Mouse (Mus musculus): ENCODE data around the gene Zfp663. TPM values are rescaled to one million over a fixed set of nuclear protein-coding genes. Genes with fewer than 3 reads are reported as not detected.

The Zfp663 gene
- polyA plus RNA-seq (2014; fragmentation: Nextera tagmentation; extraction: Ambion mirVana) = 6.2 and 6.3 TPM in 2 replicates

DNA sequence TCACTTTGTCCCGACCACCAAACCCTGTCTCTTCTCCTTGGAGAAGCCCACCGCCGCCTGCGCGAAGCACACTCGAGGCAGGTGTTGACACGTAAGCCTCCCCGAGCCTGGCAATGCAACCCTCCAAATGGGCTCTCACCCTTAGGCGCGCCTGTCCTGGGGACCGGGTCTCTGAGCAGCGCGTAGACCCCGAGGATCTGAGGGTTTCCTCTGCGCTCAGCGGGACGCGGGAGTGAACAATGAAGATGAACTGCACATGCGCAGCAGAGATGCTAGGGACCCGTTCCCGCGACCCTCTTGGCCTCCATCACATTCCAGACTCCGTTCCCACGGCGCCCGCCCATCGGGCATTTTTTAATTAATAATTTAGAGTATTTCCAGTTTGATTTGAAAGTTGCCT, at the start of gene Zfp663:
Gene Zfp663 (minus strand): TSS at position 234 of the 400 bp plus-strand sequence.
- peak within 1 kb of the TSS; percentile 57 for H3K4me3 ChIP-seq (replicated peaks; ENCODE audit: low read length)
- H3K9me3 ChIP-seq (ENCODE audit: control insufficient read depth, low read length) = no peaks in the 10 kb centered on the region
- peak within 1 kb of the TSS; percentile 68 for H3K4me2 ChIP-seq (replicated peaks)
- peak within 1 kb of the TSS; percentile 84 for H3K27ac ChIP-seq
- peaks cover 17% of the 10 kb centered on the region for H3K4me1 ChIP-seq (replicated peaks; ENCODE audit: control insufficient read depth, insufficient read depth, low read length)
- H3K36me3 ChIP-seq (replicated peaks; ENCODE audit: control insufficient read depth, insufficient read depth) = no peaks in the 10 kb centered on the region
- DNase-seq (ENCODE audit: low spot score) (peak; percentile 75), ATAC-seq (ENCODE audit: low FRiP score) (peak; percentile 56; the same call in 1 of the 2 replicates)
- peak within 1 kb of the TSS; percentile 83 for H3K9ac ChIP-seq
- no peaks in the 10 kb centered on the region for H3K27me3 ChIP-seq (ENCODE audit: control insufficient read depth, insufficient read depth, low read length)
- WGBS = under 1% methylated on average over 27 of the region's 27 CpGs

- no peaks in the 10 kb centered on the region for H3K36me3 ChIP-seq (replicated peaks; ENCODE audit: control insufficient read depth, insufficient read depth)
- WGBS = 33% methylated on average over 7 of the region's 7 CpGs
- peaks cover 25% of the 10 kb centered on the region; the same call in 1 of the 2 replicates for H3K4me1 ChIP-seq (replicated peaks; ENCODE audit: control insufficient read depth, insufficient read depth, low read length)
- no peak overlapping the region for H3K4me3 ChIP-seq (replicated peaks; ENCODE audit: low read length)
- DNase-seq (ENCODE audit: low spot score) (peak; percentile 60), ATAC-seq (ENCODE audit: low FRiP score) (peak; percentile 61; the same call in 1 of the 2 replicates)
- no peaks in the 10 kb centered on the region for H3K9me3 ChIP-seq (ENCODE audit: control insufficient read depth, low read length)
- no peak overlapping the region for H3K9ac ChIP-seq
- no peak overlapping the region for H3K4me2 ChIP-seq (replicated peaks)
- H3K27ac ChIP-seq = 0 out of 2 replicates have a peak overlapping the region, but pooled peaks have one; percentile 41
- H3K27me3 ChIP-seq (ENCODE audit: control insufficient read depth, insufficient read depth, low read length) = no peaks in the 10 kb centered on the region
Observed at GRCm38 (mm10) chr2:165417291-165417690, 48.8 kb upstream of the Zfp663 start.

- Histone ChIP-seq H3K27me3 (ENCODE audit: control insufficient read depth, insufficient read depth, low read length) (no peaks in the 10 kb centered on the region), H3K4me3 (replicated peaks; ENCODE audit: low read length) (no peak overlapping the region), H3K36me3 (replicated peaks; ENCODE audit: control insufficient read depth, insufficient read depth) (no peaks in the 10 kb centered on the region), H3K9me3 (ENCODE audit: control insufficient read depth, low read length) (no peaks in the 10 kb centered on the region), H3K4me2 (replicated peaks) (no peak overlapping the region), H3K27ac (no peak overlapping the region), H3K4me1 (replicated peaks; ENCODE audit: control insufficient read depth, insufficient read depth, low read length) (peaks cover 25% of the 10 kb centered on the region; the same call in 1 of the 2 replicates), H3K9ac (no peak overlapping the region)
- 76% methylated on average over 6 of the region's 6 CpGs for WGBS
- ATAC-seq (ENCODE audit: low FRiP score) (no peak), DNase-seq (ENCODE audit: low spot score) (no peak)
Observed at GRCm38 (mm10) chr2:165415795-165416194, 47.3 kb upstream of the Zfp663 start.

GRCm38 (mm10) chr2:165415141-165415721, 46.7 kb upstream of the Zfp663 start:
- Histone ChIP-seq H3K4me3 (replicated peaks; ENCODE audit: low read length) (no peak overlapping the region), H3K36me3 (replicated peaks; ENCODE audit: control insufficient read depth, insufficient read depth) (no peaks in the 10 kb centered on the region), H3K27me3 (ENCODE audit: control insufficient read depth, insufficient read depth, low read length) (no peaks in the 10 kb centered on the region), H3K9me3 (ENCODE audit: control insufficient read depth, low read length) (no peaks in the 10 kb centered on the region), H3K27ac (peak overlapping the region; percentile 28), H3K9ac (no peak overlapping the region), H3K4me2 (replicated peaks) (no peak overlapping the region), H3K4me1 (replicated peaks; ENCODE audit: control insufficient read depth, insufficient read depth, low read length) (peaks cover 25% of the 10 kb centered on the region; the same call in 1 of the 2 replicates)
- ATAC-seq (ENCODE audit: low FRiP score) = no peak
- 48% methylated on average over 11 of the region's 11 CpGs for WGBS
- no peak for DNase-seq (ENCODE audit: low spot score)

- Histone ChIP-seq H3K4me1 (replicated peaks; ENCODE audit: control insufficient read depth, insufficient read depth, low read length) (peaks cover 19% of the 10 kb centered on the region; the same call in 1 of the 2 replicates), H3K27ac (peak overlapping the region; percentile 28; the same call in 1 of the 2 replicates), H3K9ac (no peak overlapping the region), H3K36me3 (replicated peaks; ENCODE audit: control insufficient read depth, insufficient read depth) (no peaks in the 10 kb centered on the region), H3K9me3 (ENCODE audit: control insufficient read depth, low read length) (no peaks in the 10 kb centered on the region), H3K27me3 (ENCODE audit: control insufficient read depth, insufficient read depth, low read length) (no peaks in the 10 kb centered on the region), H3K4me3 (replicated peaks; ENCODE audit: low read length) (no peak overlapping the region), H3K4me2 (replicated peaks) (no peak overlapping the region)
- no peak for DNase-seq (ENCODE audit: low spot score)
- ATAC-seq (ENCODE audit: low FRiP score) = no peak
- WGBS = 81% methylated on average over 5 of the region's 5 CpGs
Observed at GRCm38 (mm10) chr2:165414321-165414720, 45.8 kb upstream of the Zfp663 start.

GRCm38 (mm10) chr2:165413884-165414283, 45.4 kb upstream of the Zfp663 start:
- Histone ChIP-seq H3K4me3 (replicated peaks; ENCODE audit: low read length) (no peak overlapping the region), H3K4me1 (replicated peaks; ENCODE audit: control insufficient read depth, insufficient read depth, low read length) (peaks cover 18% of the 10 kb centered on the region; the same call in 1 of the 2 replicates), H3K27ac (no peak overlapping the region), H3K36me3 (replicated peaks; ENCODE audit: control insufficient read depth, insufficient read depth) (no peaks in the 10 kb centered on the region), H3K27me3 (ENCODE audit: control insufficient read depth, insufficient read depth, low read length) (no peaks in the 10 kb centered on the region), H3K9ac (no peak overlapping the region), H3K4me2 (replicated peaks) (no peak overlapping the region), H3K9me3 (ENCODE audit: control insufficient read depth, low read length) (no peaks in the 10 kb centered on the region)
- ATAC-seq (ENCODE audit: low FRiP score) = no peak
- 49% methylated on average over 3 of the region's 3 CpGs for WGBS
- no peak for DNase-seq (ENCODE audit: low spot score)

DNA sequence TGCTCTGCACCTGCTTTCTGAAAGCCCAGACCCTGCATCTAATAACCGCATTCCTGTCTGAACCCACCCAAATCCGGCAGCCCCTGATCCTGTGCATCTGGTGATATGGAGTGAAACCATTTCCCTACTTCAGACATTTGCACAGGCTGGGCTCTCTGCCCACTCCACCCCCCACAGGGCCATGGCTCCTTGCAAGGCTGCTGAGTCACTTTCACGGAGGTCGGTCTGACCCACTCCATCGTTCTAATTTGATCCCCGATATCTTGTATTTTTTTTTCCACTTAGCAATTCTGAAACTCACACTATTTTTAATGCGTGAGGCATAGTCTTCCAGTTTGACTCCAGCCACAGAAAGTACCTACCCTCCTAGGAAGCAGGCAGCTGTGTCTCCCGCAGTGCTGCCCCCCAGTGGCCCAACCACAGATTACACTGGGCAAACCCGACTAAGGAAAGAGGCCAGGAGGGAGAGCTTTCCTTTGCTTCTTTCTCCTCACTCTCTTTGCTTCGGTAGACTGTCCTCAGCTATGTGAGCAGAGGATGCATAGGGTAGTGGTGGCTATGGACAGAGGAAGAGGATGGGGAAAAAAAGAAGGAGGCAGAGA, 39.3 kb upstream of the Zfp663 start:
- DNase-seq (ENCODE audit: low spot score) (no peak), ATAC-seq (ENCODE audit: low FRiP score) (no peak)

GRCm38 (mm10) chr2:165405351-165405750, 36.8 kb upstream of the Zfp663 start:
- WGBS = 57% methylated on average over 6 of the region's 6 CpGs
- no peak overlapping the region for H3K9ac ChIP-seq

More for the DNA sequence above, 39.3 kb upstream of the Zfp663 start:
- H3K4me2 ChIP-seq (replicated peaks) = no peak overlapping the region
- no peaks in the 10 kb centered on the region for H3K36me3 ChIP-seq (replicated peaks; ENCODE audit: control insufficient read depth, insufficient read depth)
- H3K9ac ChIP-seq = no peak overlapping the region
- no peaks in the 10 kb centered on the region for H3K9me3 ChIP-seq (ENCODE audit: control insufficient read depth, low read length)
- H3K27me3 ChIP-seq (ENCODE audit: control insufficient read depth, insufficient read depth, low read length) = no peaks in the 10 kb centered on the region
- WGBS = 52% methylated on average over 10 of the region's 10 CpGs
- H3K4me3 ChIP-seq (replicated peaks; ENCODE audit: low read length) = no peak overlapping the region
- H3K27ac ChIP-seq = no peak overlapping the region
- no peaks in the 10 kb centered on the region for H3K4me1 ChIP-seq (replicated peaks; ENCODE audit: control insufficient read depth, insufficient read depth, low read length)

GRCm38 (mm10) chr2:165404951-165405350, 36.4 kb upstream of the Zfp663 start:
- Histone ChIP-seq H3K9ac (no peak overlapping the region), H3K4me3 (replicated peaks; ENCODE audit: low read length) (no peak overlapping the region), H3K27me3 (ENCODE audit: control insufficient read depth, insufficient read depth, low read length) (no peaks in the 10 kb centered on the region), H3K4me2 (replicated peaks) (no peak overlapping the region), H3K36me3 (replicated peaks; ENCODE audit: control insufficient read depth, insufficient read depth) (no peaks in the 10 kb centered on the region), H3K9me3 (ENCODE audit: control insufficient read depth, low read length) (no peaks in the 10 kb centered on the region), H3K27ac (no peak overlapping the region), H3K4me1 (replicated peaks; ENCODE audit: control insufficient read depth, insufficient read depth, low read length) (no peaks in the 10 kb centered on the region)
- no peak for ATAC-seq (ENCODE audit: low FRiP score)
- DNase-seq (ENCODE audit: low spot score) = no peak
- WGBS = 74% methylated on average over 9 of the region's 9 CpGs

More at GRCm38 (mm10) chr2:165405351-165405750, 36.8 kb upstream of the Zfp663 start:
- no peaks in the 10 kb centered on the region for H3K9me3 ChIP-seq (ENCODE audit: control insufficient read depth, low read length)
- no peak for DNase-seq (ENCODE audit: low spot score)
- no peaks in the 10 kb centered on the region for H3K27me3 ChIP-seq (ENCODE audit: control insufficient read depth, insufficient read depth, low read length)
- no peak overlapping the region for H3K27ac ChIP-seq
- H3K4me3 ChIP-seq (replicated peaks; ENCODE audit: low read length) = no peak overlapping the region
- no peaks in the 10 kb centered on the region for H3K36me3 ChIP-seq (replicated peaks; ENCODE audit: control insufficient read depth, insufficient read depth)
- no peak overlapping the region for H3K4me2 ChIP-seq (replicated peaks)
- H3K4me1 ChIP-seq (replicated peaks; ENCODE audit: control insufficient read depth, insufficient read depth, low read length) = no peaks in the 10 kb centered on the region
- no peak for ATAC-seq (ENCODE audit: low FRiP score)
